Mouse (Mus musculus) lung, postnatal 10 days (tissue): Measurements from ENCODE around the gene Sf3b4.
A peak's percentile ranks its signal among the peaks of the same experiment; 100 is the strongest.

Experiments
- DNase-seq: peaks from one replicate; pipeline ENCODE4 v3.0.0; 2021

The Sf3b4 gene

DNA sequence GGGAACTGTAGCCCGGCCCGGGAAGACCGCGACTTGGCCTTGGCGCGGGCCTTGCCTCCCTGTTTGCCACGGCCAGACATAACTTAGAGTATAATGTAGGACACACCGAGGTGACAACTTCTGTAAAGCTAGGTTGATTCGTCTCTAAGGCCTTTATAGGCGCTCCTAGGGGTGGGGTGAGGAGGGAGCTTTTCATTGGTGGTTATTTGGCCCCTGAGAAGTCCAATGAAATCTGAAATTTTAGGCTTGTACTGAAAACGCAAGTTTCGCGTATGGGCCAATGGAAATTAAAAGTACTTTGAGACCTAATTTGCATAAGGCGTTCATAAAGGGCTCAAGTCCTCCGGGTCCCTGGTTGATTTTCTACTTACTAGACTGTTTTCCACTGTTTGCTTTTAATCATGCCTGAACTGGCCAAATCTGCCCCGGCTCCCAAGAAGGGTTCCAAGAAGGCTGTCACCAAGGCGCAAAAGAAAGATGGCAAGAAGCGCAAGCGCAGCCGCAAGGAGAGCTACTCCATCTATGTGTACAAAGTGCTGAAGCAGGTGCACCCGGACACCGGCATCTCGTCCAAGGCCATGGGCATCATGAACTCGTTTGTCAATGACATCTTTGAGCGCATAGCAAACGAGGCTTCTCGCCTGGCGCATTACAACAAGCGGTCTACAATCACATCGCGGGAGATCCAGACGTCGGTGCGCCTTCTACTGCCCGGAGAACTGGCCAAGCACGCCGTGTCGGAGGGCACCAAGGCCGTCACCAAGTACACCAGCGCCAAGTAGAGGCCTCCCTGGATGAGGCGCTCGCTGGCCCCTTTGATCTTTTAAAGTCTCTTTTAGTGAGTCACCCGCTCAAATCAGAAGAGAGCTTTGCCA, 48.9 kb downstream of the Sf3b4 start, which contains the start of the genes Hist2h2ac and Hist2h2be:
TSS of gene Hist2h2ac (minus strand) at position 116 of the 875 bp plus-strand sequence.
TSS of gene Hist2h2be (plus strand) at position 355 of the 875 bp plus-strand sequence.
- peak; percentile 94 for DNase-seq

DNA sequence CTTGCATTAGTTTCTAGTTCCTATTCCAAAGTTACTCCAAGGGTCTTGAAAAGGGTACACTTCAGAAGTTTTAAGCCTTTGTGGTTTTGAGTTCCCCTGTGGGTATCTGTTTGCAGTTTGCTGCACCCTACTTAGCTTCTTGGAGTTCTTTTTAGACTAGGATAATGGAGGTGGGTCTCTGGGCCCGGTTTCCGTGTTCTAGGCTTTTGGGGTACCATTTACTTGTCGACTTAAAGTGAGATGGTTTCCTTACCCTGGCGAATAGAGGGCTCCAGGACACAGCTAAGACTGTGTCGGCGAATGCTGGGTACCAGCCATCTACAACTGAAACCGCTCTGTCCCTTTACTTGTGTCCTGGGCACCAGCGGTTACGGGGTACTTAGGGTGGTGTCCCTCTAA, 49.5 kb downstream of the Sf3b4 start:
- DNase-seq, result no peak

DNA sequence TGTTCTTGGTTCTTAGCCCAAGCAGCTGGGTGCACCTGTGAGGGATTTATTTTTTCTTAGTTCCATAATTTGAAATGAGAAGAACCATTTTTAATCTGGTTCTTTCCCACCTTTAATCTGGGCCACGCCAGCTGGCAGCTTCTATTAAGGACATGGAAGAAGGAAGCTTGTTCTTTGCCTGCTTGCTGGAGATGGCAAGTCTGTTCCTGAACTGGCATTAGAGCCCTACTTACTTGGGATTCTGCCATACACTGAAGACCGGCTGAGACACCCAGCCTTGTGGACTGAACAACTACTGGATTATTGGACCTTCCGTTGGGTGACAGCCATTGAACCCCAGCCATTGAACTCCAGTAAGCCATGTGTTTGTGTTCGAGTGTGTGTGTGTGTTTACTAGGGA, 50.6 kb downstream of the Sf3b4 start:
- DNase-seq, result no peak

DNA sequence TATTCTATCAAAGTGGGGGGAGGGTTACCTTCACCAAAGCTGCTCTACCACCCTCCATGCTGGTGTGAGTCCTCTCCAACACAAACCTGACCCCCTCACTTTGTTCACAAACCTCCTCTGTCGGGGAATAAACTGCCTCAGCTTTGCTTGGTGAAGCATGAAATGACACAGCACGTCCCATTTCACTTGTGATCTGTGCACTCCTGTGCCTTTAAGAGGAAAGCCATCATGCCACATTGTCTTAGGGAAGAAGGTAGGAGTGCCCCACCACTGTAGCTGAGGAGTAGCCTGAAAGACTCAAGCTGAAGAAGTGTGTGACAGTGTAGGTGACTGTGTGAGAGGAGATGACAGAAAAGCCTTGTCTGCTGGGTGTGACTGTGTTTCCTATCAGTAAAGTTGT, 53.3 kb downstream of the Sf3b4 start:
- no peak for DNase-seq
